Mouse (Mus musculus): ENCODE data around the gene Bckdhb. TPM values are rescaled to one million over a fixed set of nuclear protein-coding genes. Genes with fewer than 3 reads are reported as not detected.

Gene Bckdhb
- polyA plus RNA-seq, 1 experiment from 2014 or later: 38.8 TPM

- Histone ChIP-seq H3K36me3 (no peaks in the 10 kb centered on the region), H3K9ac (no peak overlapping the region), H3K4me2 (replicated peaks) (no peak overlapping the region), H3K27ac (replicated peaks) (no peak overlapping the region), H3K27me3 (no peaks in the 10 kb centered on the region), H3K4me3 (replicated peaks) (no peak overlapping the region), H3K9me3 (replicated peaks) (no peaks in the 10 kb centered on the region), H3K4me1 (peaks cover 20% of the 10 kb centered on the region)
- no peak for ATAC-seq (ENCODE audit: insufficient number of reproducible peaks, low FRiP score, low TSS enrichment, low read depth)
- 81% methylated on average over 6 of the region's 6 CpGs for WGBS
These were observed 106.5 kb downstream of the Bckdhb start for GRCm38 (mm10) chr9:84031406-84031805.

GRCm38 (mm10) chr9:84032669-84033341 is 107.9 kb downstream of the Bckdhb start:
- Histone ChIP-seq H3K9me3 (replicated peaks) (no peaks in the 10 kb centered on the region), H3K9ac (no peak overlapping the region), H3K4me1 (peaks cover 28% of the 10 kb centered on the region), H3K27ac (replicated peaks) (no peak overlapping the region), H3K4me3 (replicated peaks) (no peak overlapping the region), H3K4me2 (replicated peaks) (peak overlapping the region; percentile 27), H3K36me3 (no peaks in the 10 kb centered on the region), H3K27me3 (no peaks in the 10 kb centered on the region)
- WGBS: 18% methylated on average over 19 of the region's 19 CpGs
- ATAC-seq (ENCODE audit: insufficient number of reproducible peaks, low FRiP score, low TSS enrichment, low read depth): peak; percentile 78

- no peaks in the 10 kb centered on the region for H3K36me3 ChIP-seq
- no peak overlapping the region for H3K9ac ChIP-seq
- no peak overlapping the region for H3K4me3 ChIP-seq (replicated peaks)
- peak overlapping the region; percentile 22; the same call in 1 of the 2 replicates for H3K27ac ChIP-seq (replicated peaks)
- H3K4me1 ChIP-seq: peaks cover 34% of the 10 kb centered on the region
- no peak for ATAC-seq (ENCODE audit: insufficient number of reproducible peaks, low FRiP score, low TSS enrichment, low read depth)
- 61% methylated on average over 8 of the region's 8 CpGs for WGBS
- H3K9me3 ChIP-seq (replicated peaks): no peaks in the 10 kb centered on the region
- no peak overlapping the region for H3K4me2 ChIP-seq (replicated peaks)
- H3K27me3 ChIP-seq: no peaks in the 10 kb centered on the region
These were observed 111.1 kb downstream of the Bckdhb start for GRCm38 (mm10) chr9:84036046-84036445.

- Histone ChIP-seq H3K27ac (replicated peaks) (peak overlapping the region; percentile 63), H3K4me2 (replicated peaks) (peak overlapping the region; percentile 24; the same call in 1 of the 2 replicates)
- ATAC-seq (ENCODE audit: insufficient number of reproducible peaks, low FRiP score, low TSS enrichment, low read depth): no peak
These were observed 112.3 kb downstream of the Bckdhb start for GRCm38 (mm10) chr9:84037224-84037623.

GRCm38 (mm10) chr9:84038946-84039345 is 114.0 kb downstream of the Bckdhb start:
- Histone ChIP-seq H3K36me3 (no peaks in the 10 kb centered on the region), H3K27me3 (no peaks in the 10 kb centered on the region), H3K9me3 (replicated peaks) (no peaks in the 10 kb centered on the region), H3K9ac (no peak overlapping the region), H3K4me1 (peaks cover 19% of the 10 kb centered on the region), H3K4me3 (replicated peaks) (no peak overlapping the region), H3K27ac (replicated peaks) (no peak overlapping the region), H3K4me2 (replicated peaks) (no peak overlapping the region)
- 82% methylated on average over 4 of the region's 4 CpGs for WGBS
- no peak for ATAC-seq (ENCODE audit: insufficient number of reproducible peaks, low FRiP score, low TSS enrichment, low read depth)

More at GRCm38 (mm10) chr9:84037224-84037623, 112.3 kb downstream of the Bckdhb start:
- no peak overlapping the region for H3K9ac ChIP-seq
- H3K36me3 ChIP-seq: no peaks in the 10 kb centered on the region
- 48% methylated on average over 1 of the region's 1 CpGs for WGBS
- H3K27me3 ChIP-seq: no peaks in the 10 kb centered on the region
- H3K4me1 ChIP-seq: peaks cover 34% of the 10 kb centered on the region
- H3K9me3 ChIP-seq (replicated peaks): no peaks in the 10 kb centered on the region
- no peak overlapping the region for H3K4me3 ChIP-seq (replicated peaks)

- H3K27ac ChIP-seq (replicated peaks): no peak overlapping the region
- ATAC-seq (ENCODE audit: insufficient number of reproducible peaks, low FRiP score, low TSS enrichment, low read depth): no peak
- no peaks in the 10 kb centered on the region for H3K36me3 ChIP-seq
- no peak overlapping the region for H3K4me2 ChIP-seq (replicated peaks)
- no peak overlapping the region for H3K9ac ChIP-seq
- H3K4me3 ChIP-seq (replicated peaks): no peak overlapping the region
- no peaks in the 10 kb centered on the region for H3K9me3 ChIP-seq (replicated peaks)
- no peaks in the 10 kb centered on the region for H3K27me3 ChIP-seq
- peaks cover 19% of the 10 kb centered on the region for H3K4me1 ChIP-seq
- 79% methylated on average over 2 of the region's 2 CpGs for WGBS
These were observed 115.4 kb downstream of the Bckdhb start for GRCm38 (mm10) chr9:84040376-84040775.

- H3K36me3 ChIP-seq: no peaks in the 10 kb centered on the region
- WGBS: 57% methylated on average over 4 of the region's 4 CpGs
- H3K9me3 ChIP-seq (replicated peaks): no peaks in the 10 kb centered on the region
- H3K9ac ChIP-seq: no peak overlapping the region
- no peak for ATAC-seq (ENCODE audit: insufficient number of reproducible peaks, low FRiP score, low TSS enrichment, low read depth)
- H3K4me3 ChIP-seq (replicated peaks): no peak overlapping the region
- no peaks in the 10 kb centered on the region for H3K27me3 ChIP-seq
- no peak overlapping the region for H3K4me2 ChIP-seq (replicated peaks)
- H3K27ac ChIP-seq (replicated peaks): no peak overlapping the region
- H3K4me1 ChIP-seq: peaks cover 14% of the 10 kb centered on the region
These were observed 116.8 kb downstream of the Bckdhb start for GRCm38 (mm10) chr9:84041631-84042277.

GRCm38 (mm10) chr9:84042539-84042938 is 117.6 kb downstream of the Bckdhb start:
- no peak overlapping the region for H3K9ac ChIP-seq
- no peaks in the 10 kb centered on the region for H3K9me3 ChIP-seq (replicated peaks)
- 75% methylated on average over 3 of the region's 3 CpGs for WGBS
- ATAC-seq (ENCODE audit: insufficient number of reproducible peaks, low FRiP score, low TSS enrichment, low read depth): no peak
- H3K4me3 ChIP-seq (replicated peaks): no peak overlapping the region
- H3K27ac ChIP-seq (replicated peaks): no peak overlapping the region
- peaks cover 9% of the 10 kb centered on the region for H3K4me1 ChIP-seq
- no peaks in the 10 kb centered on the region for H3K27me3 ChIP-seq
- no peak overlapping the region for H3K4me2 ChIP-seq (replicated peaks)
- H3K36me3 ChIP-seq: no peaks in the 10 kb centered on the region

GRCm38 (mm10) chr9:84044136-84044535 is 119.2 kb downstream of the Bckdhb start:
- Histone ChIP-seq H3K9me3 (replicated peaks) (no peaks in the 10 kb centered on the region), H3K27me3 (no peaks in the 10 kb centered on the region), H3K27ac (replicated peaks) (no peak overlapping the region), H3K9ac (no peak overlapping the region), H3K36me3 (no peaks in the 10 kb centered on the region), H3K4me3 (replicated peaks) (no peak overlapping the region), H3K4me1 (0 out of 2 replicates have a peak, but pooled peaks cover 5% of the 10 kb centered on the region), H3K4me2 (replicated peaks) (no peak overlapping the region)
- WGBS: 88% methylated on average over 6 of the region's 6 CpGs
- ATAC-seq (ENCODE audit: insufficient number of reproducible peaks, low FRiP score, low TSS enrichment, low read depth): no peak

GRCm38 (mm10) chr9:84045632-84046031 is 120.7 kb downstream of the Bckdhb start:
- Histone ChIP-seq H3K27ac (replicated peaks) (no peak overlapping the region), H3K4me2 (replicated peaks) (no peak overlapping the region)
- no peak for ATAC-seq (ENCODE audit: insufficient number of reproducible peaks, low FRiP score, low TSS enrichment, low read depth)

GRCm38 (mm10) chr9:84046334-84046733 is 121.4 kb downstream of the Bckdhb start:
- H3K27ac ChIP-seq (replicated peaks): no peak overlapping the region
- H3K4me3 ChIP-seq (replicated peaks): no peak overlapping the region
- H3K36me3 ChIP-seq: no peaks in the 10 kb centered on the region
- H3K4me2 ChIP-seq (replicated peaks): no peak overlapping the region
- H3K9ac ChIP-seq: no peak overlapping the region
- H3K9me3 ChIP-seq (replicated peaks): no peaks in the 10 kb centered on the region
- no peaks in the 10 kb centered on the region for H3K27me3 ChIP-seq
- H3K4me1 ChIP-seq: 0 out of 2 replicates have a peak, but pooled peaks cover 5% of the 10 kb centered on the region
- 37% methylated on average over 12 of the region's 12 CpGs for WGBS
- ATAC-seq (ENCODE audit: insufficient number of reproducible peaks, low FRiP score, low TSS enrichment, low read depth): no peak

More at GRCm38 (mm10) chr9:84045632-84046031, 120.7 kb downstream of the Bckdhb start:
- Histone ChIP-seq H3K9me3 (replicated peaks) (no peaks in the 10 kb centered on the region), H3K27me3 (no peaks in the 10 kb centered on the region), H3K9ac (no peak overlapping the region), H3K4me1 (0 out of 2 replicates have a peak, but pooled peaks cover 5% of the 10 kb centered on the region), H3K36me3 (no peaks in the 10 kb centered on the region), H3K4me3 (replicated peaks) (no peak overlapping the region)
- 91% methylated on average over 2 of the region's 2 CpGs for WGBS

Measured in embryonic facial prominence, embryonic 15.5 days (tissue).